Mouse (Mus musculus) activated CD4-positive, CD25-positive, alpha-beta regulatory T cell, adult 4 months (primary cell): ENCODE data around the gene Masp2. TPM values are rescaled to one million over a fixed set of nuclear protein-coding genes. Genes with fewer than 3 reads are reported as not detected.

Experiments
- ATAC-seq: one replicate; pipeline ENCODE4 v1.8.0; 2017
- polyA plus RNA-seq, 2 experiments: library from polyadenylated mRNA; unstranded; fragments of 100-300 nt; shearing (Covaris generic); gene quantifications; one replicate each; pipeline ENCODE4 v1.2.1; 2017

Gene Masp2
- not detected for polyA plus RNA-seq

GRCm38 (mm10) chr4:148602357-148603120 lies at the start of gene Masp2:
TSS of gene Masp2 (plus strand) at chr4:148602554.
- ATAC-seq: no peak

- no peak for ATAC-seq
Measured at GRCm38 (mm10) chr4:148557766-148558165, 44.6 kb upstream of the Masp2 start.

GRCm38 (mm10) chr4:148558297-148559000 lies 43.9 kb upstream of the Masp2 start, which contains the start of gene Exosc10:
TSS of gene Exosc10 (plus strand) at chr4:148558429.
- ATAC-seq: peak; percentile 87

GRCm38 (mm10) chr4:148562676-148563075 lies 39.7 kb upstream of the Masp2 start:
- ATAC-seq: no peak

- ATAC-seq: no peak
Measured at GRCm38 (mm10) chr4:148563595-148563994, 38.8 kb upstream of the Masp2 start.

GRCm38 (mm10) chr4:148570138-148570537 lies 32.2 kb upstream of the Masp2 start:
- no peak for ATAC-seq

- ATAC-seq: no peak
Measured at GRCm38 (mm10) chr4:148570693-148571295, 31.6 kb upstream of the Masp2 start.

GRCm38 (mm10) chr4:148573222-148573621 lies 29.1 kb upstream of the Masp2 start:
- ATAC-seq: no peak

- ATAC-seq: no peak
Measured at GRCm38 (mm10) chr4:148580765-148581164, 21.6 kb upstream of the Masp2 start.

GRCm38 (mm10) chr4:148581422-148581821 lies 20.9 kb upstream of the Masp2 start:
- no peak for ATAC-seq

GRCm38 (mm10) chr4:148583257-148583656 lies 19.1 kb upstream of the Masp2 start:
- ATAC-seq: no peak

GRCm38 (mm10) chr4:148586648-148587047 lies 15.7 kb upstream of the Masp2 start:
- ATAC-seq: no peak

GRCm38 (mm10) chr4:148588793-148589192 lies 13.6 kb upstream of the Masp2 start:
- ATAC-seq: no peak

GRCm38 (mm10) chr4:148589565-148589964 lies 12.8 kb upstream of the Masp2 start:
- ATAC-seq: no peak

GRCm38 (mm10) chr4:148590421-148591170 lies 11.8 kb upstream of the Masp2 start:
- peak; percentile 1 for ATAC-seq

GRCm38 (mm10) chr4:148591171-148591630 lies 11.2 kb upstream of the Masp2 start, which contains the start of gene Srm:
TSS of gene Srm (plus strand) at chr4:148591503.
- ATAC-seq: peak; percentile 100

GRCm38 (mm10) chr4:148591637-148592380 lies 10.5 kb upstream of the Masp2 start:
- no peak for ATAC-seq

- no peak for ATAC-seq
Measured at GRCm38 (mm10) chr4:148593996-148594395, 8.4 kb upstream of the Masp2 start.

GRCm38 (mm10) chr4:148595916-148596315 lies 6.4 kb upstream of the Masp2 start:
- ATAC-seq: no peak

GRCm38 (mm10) chr4:148596731-148597130 lies 5.6 kb upstream of the Masp2 start:
- ATAC-seq: no peak

GRCm38 (mm10) chr4:148598826-148599225 lies 3.5 kb upstream of the Masp2 start:
- ATAC-seq: no peak

GRCm38 (mm10) chr4:148600316-148600715 lies 2.0 kb upstream of the Masp2 start:
- ATAC-seq: no peak
